Mouse (Mus musculus) gonadal fat pad, adult 2 months (tissue): ENCODE data around the gene Zdhhc11. TPM values are rescaled to one million over a fixed set of nuclear protein-coding genes. Genes with fewer than 3 reads are reported as not detected.

Source experiments
- polyA plus RNA-seq: library from polyadenylated mRNA; depleted of rRNA; stranded (reverse); fragments of >200 nt; gene quantifications from 2 replicates; pipeline ENCODE4 v1.2.3, GENCODE M21; 2012; rRNA removed

Zdhhc11 gene
- polyA plus RNA-seq, 1 experiment = 0.08 TPM

Other genes with a start within 250 kb of the Zdhhc11 start
- gene Slc12a7, start 230.8 kb upstream of the Zdhhc11 start, polyA plus RNA-seq = 36.2 and 42.9 TPM in 2 replicates
- gene Nkd2, start 116.2 kb upstream of the Zdhhc11 start, polyA plus RNA-seq = 4.6 and 5.8 TPM in 2 replicates
- 0.38 and 0.56 TPM in 2 replicates for gene Trip13, start 26.1 kb upstream of the Zdhhc11 start, polyA plus RNA-seq
- gene Brd9, start 26.0 kb upstream of the Zdhhc11 start, polyA plus RNA-seq = 21.8 and 28.1 TPM in 2 replicates
- 11.8 and 14.3 TPM in 2 replicates for gene Tppp, start 45.6 kb downstream of the Zdhhc11 start, polyA plus RNA-seq
- gene Cep72, start 98.4 kb downstream of the Zdhhc11 start, polyA plus RNA-seq = 2.1 and 2.4 TPM in 2 replicates
- 3.1 and 7.0 TPM in 2 replicates for gene Slc9a3, start 157.6 kb downstream of the Zdhhc11 start, polyA plus RNA-seq
- 28.5 and 35.1 TPM in 2 replicates for gene Exoc3, start 244.9 kb downstream of the Zdhhc11 start, polyA plus RNA-seq